Mouse (Mus musculus): ENCODE data around the gene Elp6. TPM values are rescaled to one million over a fixed set of nuclear protein-coding genes. Genes with fewer than 3 reads are reported as not detected.
A peak's percentile ranks its signal among the peaks of the same experiment; 100 is the strongest.
"Not testable (repeated sequence)": the region's sequence is repeated elsewhere in the genome, so short reads cannot be mapped to it uniquely, and the experiment has no call there.

Gene Elp6
- polyA plus RNA-seq, 1 experiment from 2014 or later, result 37.5 TPM

GRCm38 (mm10) chr9:110324181-110324580 lies 19.2 kb downstream of the Elp6 start:
- DNase-seq (ENCODE audit: low spot score) (no peak), ATAC-seq (replicated peaks; ENCODE audit: low FRiP score) (no peak)
- no peak overlapping the region for H3K4me3 ChIP-seq (ENCODE audit: low read depth, low read length)
- WGBS, result 81% methylated on average over 1 of the region's 1 CpGs
- no peaks in the 10 kb centered on the region for H3K9me3 ChIP-seq (ENCODE audit: control insufficient read depth, low read length)
- no peaks in the 10 kb centered on the region for H3K27me3 ChIP-seq (ENCODE audit: control insufficient read depth, insufficient read depth, low read length)
- no peaks in the 10 kb centered on the region for H3K4me1 ChIP-seq (replicated peaks; ENCODE audit: control insufficient read depth, insufficient read depth, low read length)
- H3K36me3 ChIP-seq (ENCODE audit: control insufficient read depth, insufficient read depth, low read length), result peaks cover 4% of the 10 kb centered on the region; the same call in 1 of the 2 replicates
- H3K4me2 ChIP-seq (ENCODE audit: low read depth, low read length, severe bottlenecking), result no peak overlapping the region
- H3K9ac ChIP-seq (ENCODE audit: low read length), result no peak overlapping the region
- no peak overlapping the region for H3K27ac ChIP-seq (ENCODE audit: low read depth, low read length)

DNA sequence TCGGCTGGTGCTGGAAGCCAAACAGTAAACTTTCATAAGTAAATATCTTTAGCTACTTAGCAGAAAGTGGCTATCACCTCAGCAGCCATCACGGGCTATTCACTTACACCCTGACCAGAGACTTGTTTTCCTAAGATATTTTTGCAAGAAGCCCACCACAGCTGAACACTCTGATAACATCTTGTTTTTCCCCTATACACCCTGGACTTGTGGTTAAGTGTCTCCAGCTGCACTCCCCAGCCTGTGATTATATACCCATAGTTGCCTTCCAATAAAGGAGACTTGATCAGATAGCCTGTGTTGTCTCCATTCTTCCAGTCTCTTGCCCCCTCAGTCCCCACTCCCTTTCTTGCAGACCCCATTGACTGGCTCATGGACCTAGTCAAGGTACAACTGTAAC lies 23.2 kb downstream of the Elp6 start:
- H3K27ac ChIP-seq (ENCODE audit: low read depth, low read length), result no peak overlapping the region
- ATAC-seq (replicated peaks; ENCODE audit: low FRiP score), result no peak
- no peak overlapping the region for H3K4me3 ChIP-seq (ENCODE audit: low read depth, low read length)
- H3K4me2 ChIP-seq (ENCODE audit: low read depth, low read length, severe bottlenecking), result no peak overlapping the region
- 94% methylated on average over 2 of the region's 2 CpGs for WGBS
- no peaks in the 10 kb centered on the region for H3K4me1 ChIP-seq (replicated peaks; ENCODE audit: control insufficient read depth, insufficient read depth, low read length)
- H3K27me3 ChIP-seq (ENCODE audit: control insufficient read depth, insufficient read depth, low read length), result no peaks in the 10 kb centered on the region
- H3K36me3 ChIP-seq (ENCODE audit: control insufficient read depth, insufficient read depth, low read length), result no peaks in the 10 kb centered on the region
- no peaks in the 10 kb centered on the region for H3K9me3 ChIP-seq (ENCODE audit: control insufficient read depth, low read length)
- no peak overlapping the region for H3K9ac ChIP-seq (ENCODE audit: low read length)
- no peak for DNase-seq (ENCODE audit: low spot score)

- H3K36me3 ChIP-seq (ENCODE audit: control insufficient read depth, insufficient read depth, low read length), result no peaks in the 10 kb centered on the region
- WGBS, result 77% methylated on average over 5 of the region's 5 CpGs
- ATAC-seq (replicated peaks; ENCODE audit: low FRiP score), result no peak
Measured at GRCm38 (mm10) chr9:110328946-110329630, 24.1 kb downstream of the Elp6 start.

DNA sequence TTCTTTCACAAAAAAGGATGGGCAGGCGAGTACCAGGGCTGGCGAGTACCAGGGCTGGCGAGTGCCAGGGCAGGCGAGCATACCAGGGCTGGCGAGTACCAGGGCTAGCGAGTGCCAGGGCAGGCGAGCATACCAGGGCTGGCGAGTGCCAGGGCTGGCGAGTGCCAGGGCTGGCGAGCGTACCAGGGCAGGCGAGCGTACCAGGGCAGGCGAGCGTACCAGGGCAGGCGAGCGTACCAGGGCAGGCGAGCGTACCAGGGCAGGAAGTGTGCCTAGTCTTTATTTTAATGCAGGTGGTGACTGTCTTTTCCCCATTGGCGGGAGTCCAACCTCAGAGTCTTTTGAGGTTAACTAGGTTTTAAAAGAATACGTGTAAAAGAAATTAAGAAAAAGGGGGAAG lies 24.7 kb downstream of the Elp6 start:
- H3K36me3 ChIP-seq (ENCODE audit: control insufficient read depth, insufficient read depth, low read length), result no peaks in the 10 kb centered on the region
- ATAC-seq (replicated peaks; ENCODE audit: low FRiP score), result no peak
- peaks cover 3% of the 10 kb centered on the region; the same call in 1 of the 2 replicates for H3K4me1 ChIP-seq (replicated peaks; ENCODE audit: control insufficient read depth, insufficient read depth, low read length)
- WGBS, result 87% methylated on average over 21 of the region's 21 CpGs
- no peaks in the 10 kb centered on the region for H3K27me3 ChIP-seq (ENCODE audit: control insufficient read depth, insufficient read depth, low read length)
- no peak overlapping the region for H3K4me3 ChIP-seq (ENCODE audit: low read depth, low read length)
- DNase-seq (ENCODE audit: low spot score), result no peak
- no peak overlapping the region for H3K4me2 ChIP-seq (ENCODE audit: low read depth, low read length, severe bottlenecking)
- no peak overlapping the region for H3K27ac ChIP-seq (ENCODE audit: low read depth, low read length)
- no peak overlapping the region for H3K9ac ChIP-seq (ENCODE audit: low read length)
- H3K9me3 ChIP-seq (ENCODE audit: control insufficient read depth, low read length), result no peaks in the 10 kb centered on the region

More at GRCm38 (mm10) chr9:110328946-110329630, 24.1 kb downstream of the Elp6 start:
- no peaks in the 10 kb centered on the region for H3K27me3 ChIP-seq (ENCODE audit: control insufficient read depth, insufficient read depth, low read length)
- H3K4me3 ChIP-seq (ENCODE audit: low read depth, low read length), result no peak overlapping the region
- no peaks in the 10 kb centered on the region; the same call in 1 of the 2 replicates for H3K4me1 ChIP-seq (replicated peaks; ENCODE audit: control insufficient read depth, insufficient read depth, low read length)
- DNase-seq (ENCODE audit: low spot score), result no peak
- H3K9me3 ChIP-seq (ENCODE audit: control insufficient read depth, low read length), result no peaks in the 10 kb centered on the region
- H3K4me2 ChIP-seq (ENCODE audit: low read depth, low read length, severe bottlenecking), result no peak overlapping the region
- no peak overlapping the region for H3K27ac ChIP-seq (ENCODE audit: low read depth, low read length)
- no peak overlapping the region for H3K9ac ChIP-seq (ENCODE audit: low read length)

DNA sequence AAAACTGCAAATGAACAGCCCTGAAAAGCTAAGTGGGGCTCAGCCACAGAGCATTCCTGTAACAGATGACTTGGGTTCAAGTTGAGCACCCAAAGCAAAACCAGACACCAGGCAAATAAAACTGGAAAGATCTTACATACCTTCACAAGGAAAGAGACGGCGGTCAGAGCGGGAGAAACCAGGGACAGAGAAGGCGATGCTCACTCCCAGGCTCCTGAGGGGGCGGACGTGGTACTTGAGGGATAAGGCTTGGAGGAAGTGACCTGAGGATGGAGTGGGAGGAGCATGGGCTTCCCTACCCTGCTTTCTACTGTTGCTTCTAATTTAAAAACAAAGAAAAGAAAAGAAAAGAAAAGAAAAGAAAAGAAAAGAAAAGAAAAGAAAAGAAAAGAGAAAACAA lies 25.4 kb downstream of the Elp6 start:
- Histone ChIP-seq H3K27ac (ENCODE audit: low read depth, low read length) (no peak overlapping the region), H3K9me3 (ENCODE audit: control insufficient read depth, low read length) (no peaks in the 10 kb centered on the region), H3K36me3 (ENCODE audit: control insufficient read depth, insufficient read depth, low read length) (no peaks in the 10 kb centered on the region), H3K9ac (ENCODE audit: low read length) (no peak overlapping the region), H3K27me3 (ENCODE audit: control insufficient read depth, insufficient read depth, low read length) (no peaks in the 10 kb centered on the region), H3K4me2 (ENCODE audit: low read depth, low read length, severe bottlenecking) (no peak overlapping the region), H3K4me3 (ENCODE audit: low read depth, low read length) (no peak overlapping the region), H3K4me1 (replicated peaks; ENCODE audit: control insufficient read depth, insufficient read depth, low read length) (peaks cover 3% of the 10 kb centered on the region; the same call in 1 of the 2 replicates)
- ATAC-seq (replicated peaks; ENCODE audit: low FRiP score), result no peak
- 57% methylated on average over 6 of the region's 6 CpGs for WGBS
- no peak for DNase-seq (ENCODE audit: low spot score)

DNA sequence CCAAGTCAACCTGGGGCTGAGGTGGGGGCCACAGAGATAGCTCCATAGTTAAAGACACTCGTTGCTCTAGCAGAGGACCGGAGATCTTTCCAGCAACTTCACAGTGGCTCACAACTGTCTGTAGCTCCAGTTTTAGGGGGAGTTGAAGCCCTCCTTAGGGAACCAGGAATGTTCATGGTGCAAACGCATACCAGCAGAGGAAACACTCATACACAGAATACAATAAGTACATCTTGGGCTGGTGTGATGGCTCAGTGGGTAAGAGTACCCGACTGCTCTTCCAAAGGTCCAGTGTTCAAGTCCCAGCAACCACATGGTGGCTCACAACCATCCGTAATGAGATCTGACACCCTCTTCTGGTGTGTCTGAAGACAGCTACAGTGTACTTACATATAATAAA lies 25.9 kb downstream of the Elp6 start:
- not testable (repeated sequence) for H3K36me3 ChIP-seq (ENCODE audit: control insufficient read depth, insufficient read depth, low read length); H3K9ac ChIP-seq (ENCODE audit: low read length); H3K4me3 ChIP-seq (ENCODE audit: low read depth, low read length); H3K27ac ChIP-seq (ENCODE audit: low read depth, low read length); DNase-seq (ENCODE audit: low spot score); H3K4me1 ChIP-seq (replicated peaks; ENCODE audit: control insufficient read depth, insufficient read depth, low read length); ATAC-seq (replicated peaks; ENCODE audit: low FRiP score); H3K9me3 ChIP-seq (ENCODE audit: control insufficient read depth, low read length); H3K27me3 ChIP-seq (ENCODE audit: control insufficient read depth, insufficient read depth, low read length); H3K4me2 ChIP-seq (ENCODE audit: low read depth, low read length, severe bottlenecking)
- 92% methylated on average over 5 of the region's 5 CpGs for WGBS

GRCm38 (mm10) chr9:110333135-110333895 lies 28.3 kb downstream of the Elp6 start, which contains the start of gene Scap:
Gene Scap (plus strand): TSS chr9:110333288.
- peak within 1 kb of the TSS; percentile 83 for H3K9ac ChIP-seq (ENCODE audit: low read length)
- H3K4me3 ChIP-seq (ENCODE audit: low read depth, low read length), result peak within 1 kb of the TSS; percentile 89
- peak; percentile 99 for DNase-seq (ENCODE audit: low spot score)
- WGBS, result under 1% methylated on average over 72 of the region's 78 CpGs
- 0 out of 2 replicates have a peak within 1 kb of the TSS, but pooled peaks have one; percentile 6 for H3K27ac ChIP-seq (ENCODE audit: low read depth, low read length)
- H3K36me3 ChIP-seq (ENCODE audit: control insufficient read depth, insufficient read depth, low read length), result no peaks in the 10 kb centered on the region
- peaks cover 3% of the 10 kb centered on the region; the same call in 1 of the 2 replicates for H3K4me1 ChIP-seq (replicated peaks; ENCODE audit: control insufficient read depth, insufficient read depth, low read length)
- ATAC-seq (replicated peaks; ENCODE audit: low FRiP score), result peak; percentile 92
- H3K4me2 ChIP-seq (ENCODE audit: low read depth, low read length, severe bottlenecking), result peak within 1 kb of the TSS; percentile 85
- no peaks in the 10 kb centered on the region for H3K9me3 ChIP-seq (ENCODE audit: control insufficient read depth, low read length)
- no peaks in the 10 kb centered on the region for H3K27me3 ChIP-seq (ENCODE audit: control insufficient read depth, insufficient read depth, low read length)

- Histone ChIP-seq H3K36me3 (ENCODE audit: control insufficient read depth, insufficient read depth, low read length) (no peaks in the 10 kb centered on the region), H3K9me3 (ENCODE audit: control insufficient read depth, low read length) (no peaks in the 10 kb centered on the region), H3K27me3 (ENCODE audit: control insufficient read depth, insufficient read depth, low read length) (no peaks in the 10 kb centered on the region), H3K4me3 (ENCODE audit: low read depth, low read length) (peak overlapping the region; percentile 89), H3K4me2 (ENCODE audit: low read depth, low read length, severe bottlenecking) (peak overlapping the region; percentile 85), H3K4me1 (replicated peaks; ENCODE audit: control insufficient read depth, insufficient read depth, low read length) (peaks cover 3% of the 10 kb centered on the region; the same call in 1 of the 2 replicates), H3K9ac (ENCODE audit: low read length) (peak overlapping the region; percentile 83), H3K27ac (ENCODE audit: low read depth, low read length) (no peak overlapping the region)
- DNase-seq (ENCODE audit: low spot score) (peak; percentile 65), ATAC-seq (replicated peaks; ENCODE audit: low FRiP score) (no peak)
- 10% methylated on average over 12 of the region's 12 CpGs for WGBS
Measured at GRCm38 (mm10) chr9:110333896-110334259, 28.9 kb downstream of the Elp6 start.
